Mouse (Mus musculus) left cerebral cortex, postnatal 36 days (tissue): ENCODE measurements around the gene Pacrg. TPM values are rescaled to one million over a fixed set of nuclear protein-coding genes. Genes with fewer than 3 reads are reported as not detected.

Experiments
- DNase-seq, 2 experiments: peaks; one replicate each; pipeline ENCODE4 v3.0.0; 2021 to 2022; ENCODE audit warnings: low spot score in 2 of 2, mixed read lengths in 1 of 2
- intact Hi-C: fragments of 180-260 bp; cut with DNase I; formaldehyde crosslinking; loops from one replicate; pipeline ENCODE4 v1.15.1; 2025
- total RNA-seq, 2 experiments: library from RNA; stranded (reverse); gene quantifications; 2 replicates each; pipeline ENCODE4 v1.2.3; 2021

The Pacrg gene
- total RNA-seq, 2 experiments from 2014 or later, result 16.1 to 16.8 TPM

GRCm38 (mm10) chr17:10633769-10634168, 206.3 kb downstream of the Pacrg start:
- intact Hi-C loops, result no loop called here
- no peak for DNase-seq

GRCm38 (mm10) chr17:10628240-10628639, 211.9 kb downstream of the Pacrg start:
- intact Hi-C loops, result no loop called here

DNA sequence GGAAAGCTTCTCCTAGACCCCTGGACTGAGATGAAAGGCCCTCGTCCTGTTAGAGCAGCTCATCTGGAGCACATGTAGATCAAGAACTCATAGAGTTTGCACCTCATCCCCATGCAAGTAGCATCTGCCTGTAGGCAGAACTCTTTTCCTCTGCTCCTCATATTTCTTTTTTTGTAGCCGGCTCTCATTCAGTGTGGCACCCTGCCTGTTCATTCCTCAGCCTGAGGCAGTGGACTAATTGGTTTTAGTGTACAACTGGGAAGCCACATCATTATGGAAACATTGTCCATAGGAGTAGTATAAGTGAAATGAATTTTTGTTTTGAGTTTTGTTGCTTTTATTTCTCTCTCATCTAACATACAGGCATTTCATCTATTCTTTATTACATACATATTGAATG, 212.6 kb downstream of the Pacrg start:
- no peak for DNase-seq
- intact Hi-C loops, result no loop called here

More at GRCm38 (mm10) chr17:10628240-10628639, 211.9 kb downstream of the Pacrg start:
- no peak for DNase-seq

DNA sequence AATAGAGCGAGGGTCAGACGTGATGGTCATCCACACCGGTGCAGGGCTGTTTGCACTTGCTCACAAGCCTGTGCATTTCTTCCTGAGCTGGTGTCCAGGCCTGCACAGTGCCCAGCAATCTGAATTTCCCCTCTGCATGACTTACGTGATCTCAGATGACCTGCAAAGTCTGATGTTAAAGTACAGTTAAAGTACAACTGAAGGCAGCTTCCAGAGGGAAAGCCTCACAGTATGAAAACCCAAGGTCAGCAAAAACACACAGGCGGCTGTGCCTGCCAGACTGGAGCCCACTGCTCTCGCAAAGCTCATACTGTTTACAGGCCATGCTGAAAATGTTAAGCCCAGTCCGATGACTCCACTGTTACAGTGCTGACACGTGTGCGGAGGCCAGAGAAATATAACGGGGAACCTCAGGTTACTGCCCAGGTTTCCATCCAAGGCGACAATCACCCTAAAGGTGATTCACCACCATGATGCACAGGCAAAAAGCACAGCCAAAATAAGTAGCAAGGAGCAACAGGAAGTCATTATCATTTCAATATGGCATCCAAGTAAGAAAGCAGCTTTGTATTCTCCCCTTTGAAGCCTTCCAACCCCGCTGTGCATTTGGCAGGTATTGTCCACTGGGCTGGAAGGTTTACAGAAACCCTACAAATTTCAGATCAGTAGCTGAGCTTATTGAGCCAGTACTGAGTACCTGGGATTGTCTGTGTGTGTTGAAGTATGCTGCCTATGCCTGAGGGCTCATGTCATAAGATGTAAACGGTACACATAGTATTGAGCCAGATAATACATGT, 213.6 kb downstream of the Pacrg start:
- intact Hi-C loops, result no loop called here
- DNase-seq, result no peak

DNA sequence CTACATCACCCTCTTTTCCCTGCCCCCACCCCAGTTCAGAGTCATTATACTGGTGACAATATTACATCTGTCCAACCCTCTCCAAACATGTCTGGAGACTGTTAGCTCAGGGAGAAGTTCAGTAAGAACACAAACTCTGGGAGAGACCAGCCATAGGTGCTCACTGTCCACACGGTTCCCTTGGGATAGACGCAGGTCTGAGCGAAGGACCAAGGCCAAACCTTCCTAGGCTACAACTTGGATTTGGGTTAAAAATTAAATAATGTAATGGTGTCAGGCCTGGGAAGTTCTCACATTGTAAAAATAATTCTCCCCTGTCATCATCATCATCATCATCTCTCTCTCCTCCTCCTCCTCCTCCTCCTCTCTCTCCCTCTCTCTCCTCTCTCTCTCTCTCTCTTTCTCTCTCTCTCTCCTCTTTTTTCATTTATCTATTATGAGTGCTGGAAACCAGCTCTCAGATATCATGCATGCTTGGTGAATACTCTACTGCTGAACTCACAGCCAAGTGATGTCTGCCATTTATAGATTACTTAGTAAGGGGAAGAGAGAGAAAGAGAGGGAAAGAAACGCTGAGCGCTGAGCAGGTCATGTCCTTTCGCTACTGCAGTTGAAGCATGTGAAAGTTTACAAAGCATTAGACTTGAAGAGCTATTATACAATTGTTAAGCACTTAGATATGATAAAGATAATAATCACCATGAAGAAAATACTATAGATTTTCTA, 215.2 kb downstream of the Pacrg start:
- intact Hi-C loops, result no loop called here

GRCm38 (mm10) chr17:10620621-10621020, 219.5 kb downstream of the Pacrg start:
- intact Hi-C loops, result no loop called here
- no peak for DNase-seq

More for the DNA sequence above, 215.2 kb downstream of the Pacrg start:
- DNase-seq, result no peak

GRCm38 (mm10) chr17:10619881-10620280, 220.2 kb downstream of the Pacrg start:
- DNase-seq, result no peak
- intact Hi-C loops, result no loop called here

GRCm38 (mm10) chr17:10617656-10618055, 222.5 kb downstream of the Pacrg start:
- DNase-seq, result no peak
- intact Hi-C loops, result no loop called here

DNA sequence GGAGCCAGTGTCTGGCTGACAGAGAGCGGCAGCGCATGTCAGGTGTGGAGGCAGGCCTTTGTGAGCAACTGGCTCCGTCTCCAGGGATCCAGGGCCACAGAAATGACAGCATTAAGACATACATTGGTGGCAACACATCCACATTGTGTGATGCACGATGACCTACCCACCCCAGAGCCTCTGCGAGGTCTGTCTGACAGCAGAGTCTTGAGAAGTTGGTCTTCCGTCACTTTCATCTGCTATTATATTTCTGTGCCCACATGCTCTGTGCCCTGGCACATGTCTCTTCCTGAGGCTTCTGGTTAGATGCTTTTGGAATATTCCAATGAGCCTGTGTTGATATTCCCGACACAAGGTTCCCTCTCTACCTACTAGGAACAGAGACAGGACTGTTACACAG, 224.5 kb downstream of the Pacrg start:
- intact Hi-C loops, result no loop called here
- no peak for DNase-seq

- intact Hi-C loops, result no loop called here
- no peak for DNase-seq
Observed at GRCm38 (mm10) chr17:10614696-10615095, 225.4 kb downstream of the Pacrg start.

- DNase-seq, result no peak
- intact Hi-C loops, result no loop called here
Observed at GRCm38 (mm10) chr17:10611626-10612025, 228.5 kb downstream of the Pacrg start.

GRCm38 (mm10) chr17:10608146-10608545, 232.0 kb downstream of the Pacrg start:
- no peak for DNase-seq
- intact Hi-C loops, result no loop called here

DNA sequence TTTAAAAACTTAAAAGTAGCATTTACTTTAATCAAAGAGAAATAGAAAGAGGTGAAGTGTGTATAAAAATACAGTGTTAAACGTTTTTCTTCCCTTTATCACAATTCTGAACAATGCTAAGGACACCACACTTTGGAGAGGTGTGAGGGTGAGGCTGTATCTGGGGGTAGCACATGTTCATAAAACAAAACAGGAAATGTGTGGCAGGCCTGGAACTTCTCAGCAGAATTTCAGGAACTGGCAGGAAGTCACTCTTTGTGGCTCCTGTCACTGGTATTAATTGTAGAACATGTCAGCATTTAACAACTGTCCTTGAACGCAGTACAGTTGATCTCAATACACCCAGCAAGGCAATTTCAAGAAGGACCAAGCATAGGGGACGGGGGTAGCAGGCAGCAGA, 234.0 kb downstream of the Pacrg start:
- DNase-seq, result no peak
- intact Hi-C loops, result no loop called here

DNA sequence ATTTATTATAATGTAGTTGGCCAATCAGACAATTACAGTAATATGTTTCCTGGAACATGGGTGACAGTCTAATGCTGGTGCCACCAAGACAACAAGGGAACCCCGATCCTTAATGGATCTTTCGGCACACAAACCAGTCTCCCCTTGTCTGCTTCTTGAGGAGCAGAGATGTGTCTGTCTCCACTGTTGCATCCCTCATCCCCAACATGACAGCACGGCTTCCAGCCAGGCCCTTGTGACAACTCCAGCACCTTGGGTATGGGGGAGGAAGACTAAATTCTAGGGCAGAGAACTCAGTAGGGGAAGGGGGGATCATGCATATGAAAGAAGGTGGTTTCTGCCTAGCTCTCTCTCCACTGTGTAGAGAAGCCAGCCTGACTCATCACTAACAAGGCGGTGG, 242.4 kb downstream of the Pacrg start:
- no peak for DNase-seq
- intact Hi-C loops, result no loop called here

GRCm38 (mm10) chr17:10589604-10590003, 250.5 kb downstream of the Pacrg start:
- DNase-seq, result no peak
- intact Hi-C loops, result no loop called here

- intact Hi-C loops, result no loop called here
- DNase-seq, result no peak
Observed at GRCm38 (mm10) chr17:10588922-10589400, 251.2 kb downstream of the Pacrg start.

- intact Hi-C loops, result no loop called here
- DNase-seq, result no peak
Observed at GRCm38 (mm10) chr17:10583301-10583700, 256.8 kb downstream of the Pacrg start.

- no peak for DNase-seq
- intact Hi-C loops, result no loop called here
Observed at GRCm38 (mm10) chr17:10575306-10575705, 264.8 kb downstream of the Pacrg start.

DNA sequence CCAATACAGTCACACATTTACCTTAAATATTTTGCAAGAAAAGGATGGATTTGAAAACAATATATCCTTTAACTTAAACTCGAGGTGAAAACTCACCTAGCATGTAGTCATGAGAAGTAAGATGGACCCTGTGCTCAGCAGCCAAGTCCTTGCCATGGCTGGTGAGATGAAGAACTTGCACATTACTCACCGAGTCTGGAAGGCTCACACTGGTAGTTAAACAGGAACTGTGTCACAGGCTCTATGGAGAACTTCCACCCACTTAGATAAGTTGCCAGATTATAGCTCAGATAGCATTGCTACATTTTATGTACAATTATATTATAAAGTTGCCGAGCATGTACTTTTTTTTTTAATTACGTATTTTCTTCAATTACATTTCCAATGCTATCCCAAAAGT, 267.7 kb downstream of the Pacrg start:
- no peak for DNase-seq
- intact Hi-C loops, result no loop called here

GRCm38 (mm10) chr17:10569270-10569669, 270.8 kb downstream of the Pacrg start:
- intact Hi-C loops, result no loop called here
- no peak for DNase-seq

DNA sequence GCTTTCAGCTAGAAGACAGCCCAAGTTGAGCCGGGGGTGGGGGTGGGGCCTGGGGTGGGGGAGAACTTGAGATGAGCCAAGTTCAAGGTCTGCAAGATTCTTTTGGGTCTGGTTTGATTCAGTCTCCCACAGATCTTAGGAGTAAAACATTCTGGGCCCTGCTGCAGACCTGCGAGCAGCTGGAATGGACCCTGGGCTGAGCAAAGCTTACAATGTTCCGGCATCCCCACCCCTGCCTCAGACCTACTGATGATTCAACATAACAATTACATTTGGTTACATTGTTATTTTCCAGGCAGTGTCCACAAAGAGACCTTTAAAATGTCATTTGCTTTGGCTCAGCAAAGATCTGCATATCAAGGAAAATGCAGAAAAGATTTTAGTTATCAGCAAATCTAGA, 272.7 kb downstream of the Pacrg start:
- intact Hi-C loops, result no loop called here
- DNase-seq, result no peak
